Mouse (Mus musculus): Measurements from ENCODE around the gene Dusp11. TPM values are rescaled to one million over a fixed set of nuclear protein-coding genes. Genes with fewer than 3 reads are reported as not detected.
"Not testable (repeated sequence)": the region's sequence is repeated elsewhere in the genome, so short reads cannot be mapped to it uniquely, and the experiment has no call there.

Gene Dusp11
- polyA plus RNA-seq (2015; fragmentation: Nextera tagmentation; extraction: Ambion mirVana), result 29.0 and 40.3 TPM in 2 replicates

- WGBS (ENCODE audit: insufficient replicate concordance), result under 1% methylated on average over 70 of the region's 70 CpGs
- DNase-seq, result peak; percentile 89
- peaks cover 26% of the 10 kb centered on the region for H3K36me3 ChIP-seq
- peak; percentile 94 for ATAC-seq (ENCODE audit: low read depth)
- H3K27ac ChIP-seq, result peak within 1 kb of the TSS; percentile 100
- H3K9me3 ChIP-seq (replicated peaks), result no peaks in the 10 kb centered on the region
- H3K4me2 ChIP-seq, result peak within 1 kb of the TSS; percentile 88
- H3K9ac ChIP-seq, result peak within 1 kb of the TSS; percentile 90
- H3K4me3 ChIP-seq (replicated peaks), result peak within 1 kb of the TSS; percentile 78
- no peaks in the 10 kb centered on the region for H3K27me3 ChIP-seq
- peaks cover 24% of the 10 kb centered on the region for H3K4me1 ChIP-seq (replicated peaks)
These were observed at the start of gene Dusp11 for GRCm38 (mm10) chr6:85961101-85962091. Gene Dusp11 (minus strand): TSS chr6:85961667.

GRCm38 (mm10) chr6:86009980-86010379, 48.5 kb upstream of the Dusp11 start:
- Histone ChIP-seq H3K4me1 (replicated peaks) (no peaks in the 10 kb centered on the region), H3K4me2 (no peak overlapping the region), H3K9ac (no peak overlapping the region), H3K36me3 (no peaks in the 10 kb centered on the region), H3K27me3 (peaks cover 3% of the 10 kb centered on the region; the same call in 1 of the 2 replicates), H3K27ac (no peak overlapping the region), H3K4me3 (replicated peaks) (no peak overlapping the region), H3K9me3 (replicated peaks) (no peaks in the 10 kb centered on the region)
- DNase-seq (no peak), ATAC-seq (ENCODE audit: low read depth) (peak; percentile 43; the same call in 1 of the 2 replicates)
- WGBS (ENCODE audit: insufficient replicate concordance), result 15% methylated on average over 4 of the region's 4 CpGs

GRCm38 (mm10) chr6:86004271-86005148, 43.0 kb upstream of the Dusp11 start:
- Histone ChIP-seq H3K9me3 (replicated peaks) (no peaks in the 10 kb centered on the region), H3K36me3 (no peaks in the 10 kb centered on the region), H3K4me3 (replicated peaks) (peak overlapping the region; percentile 7; the same call in 1 of the 2 replicates), H3K4me2 (peak overlapping the region; percentile 49), H3K4me1 (replicated peaks) (no peaks in the 10 kb centered on the region; the same call in 1 of the 2 replicates), H3K27ac (no peak overlapping the region), H3K27me3 (no peaks in the 10 kb centered on the region; the same call in 1 of the 2 replicates), H3K9ac (no peak overlapping the region; the same call in 1 of the 2 replicates)
- WGBS (ENCODE audit: insufficient replicate concordance), result 12% methylated on average over 18 of the region's 18 CpGs
- ATAC-seq (ENCODE audit: low read depth), result peak; percentile 86
- DNase-seq, result peak; percentile 77

- Histone ChIP-seq H3K4me2 (no peak overlapping the region), H3K27me3 (no peaks in the 10 kb centered on the region; the same call in 1 of the 2 replicates), H3K4me3 (replicated peaks) (no peak overlapping the region), H3K36me3 (no peaks in the 10 kb centered on the region), H3K4me1 (replicated peaks) (no peaks in the 10 kb centered on the region; the same call in 1 of the 2 replicates), H3K27ac (no peak overlapping the region), H3K9ac (no peak overlapping the region), H3K9me3 (replicated peaks) (no peaks in the 10 kb centered on the region)
- WGBS (ENCODE audit: insufficient replicate concordance), result 65% methylated on average over 18 of the region's 18 CpGs
- ATAC-seq (ENCODE audit: low read depth) (no peak), DNase-seq (peak; percentile 52)
These were observed 42.0 kb upstream of the Dusp11 start for GRCm38 (mm10) chr6:86003405-86003925.

- not testable (repeated sequence) for DNase-seq; H3K9ac ChIP-seq; H3K9me3 ChIP-seq (replicated peaks); H3K4me1 ChIP-seq (replicated peaks); H3K27me3 ChIP-seq; H3K4me2 ChIP-seq; H3K36me3 ChIP-seq; ATAC-seq (ENCODE audit: low read depth); H3K27ac ChIP-seq; H3K4me3 ChIP-seq (replicated peaks)
- 71% methylated on average over 5 of the region's 5 CpGs for WGBS (ENCODE audit: insufficient replicate concordance)
These were observed 29.3 kb upstream of the Dusp11 start for GRCm38 (mm10) chr6:85990774-85991173.

- not testable (repeated sequence) for ATAC-seq (ENCODE audit: low read depth); H3K4me2 ChIP-seq; H3K9me3 ChIP-seq (replicated peaks); H3K4me1 ChIP-seq (replicated peaks); H3K4me3 ChIP-seq (replicated peaks); H3K27ac ChIP-seq; H3K36me3 ChIP-seq; H3K9ac ChIP-seq; H3K27me3 ChIP-seq; DNase-seq
- 55% methylated on average over 5 of the region's 5 CpGs for WGBS (ENCODE audit: insufficient replicate concordance)
These were observed 28.1 kb upstream of the Dusp11 start for GRCm38 (mm10) chr6:85989570-85989969.

DNA sequence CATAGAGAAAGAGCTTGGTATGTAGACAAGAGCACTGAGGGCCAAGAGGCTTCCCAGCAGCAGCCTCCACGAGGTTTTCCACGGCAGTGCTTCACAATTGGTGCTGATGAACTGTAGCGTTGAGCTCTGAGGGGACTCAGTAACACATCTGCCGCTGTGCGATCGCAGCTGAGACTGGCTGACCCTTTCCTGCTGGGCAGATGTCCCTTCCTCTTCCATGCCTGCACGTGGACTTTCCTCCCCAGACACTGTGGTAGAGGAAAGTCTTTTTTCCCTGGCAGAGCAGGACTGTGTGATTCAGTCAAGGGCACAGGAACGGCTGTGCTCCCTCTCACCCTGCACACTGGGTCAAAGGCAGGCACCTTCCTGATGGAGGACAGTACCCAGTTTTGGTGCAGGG, 22.9 kb upstream of the Dusp11 start:
- no peak overlapping the region for H3K4me2 ChIP-seq
- ATAC-seq (ENCODE audit: low read depth) (no peak), DNase-seq (no peak)
- H3K27me3 ChIP-seq, result no peaks in the 10 kb centered on the region
- 67% methylated on average over 8 of the region's 8 CpGs for WGBS (ENCODE audit: insufficient replicate concordance)
- no peaks in the 10 kb centered on the region for H3K4me1 ChIP-seq (replicated peaks)
- no peaks in the 10 kb centered on the region for H3K36me3 ChIP-seq
- no peak overlapping the region for H3K9ac ChIP-seq
- no peaks in the 10 kb centered on the region for H3K9me3 ChIP-seq (replicated peaks)
- no peak overlapping the region for H3K27ac ChIP-seq
- no peak overlapping the region for H3K4me3 ChIP-seq (replicated peaks)

GRCm38 (mm10) chr6:85978736-85979135, 17.3 kb upstream of the Dusp11 start:
- H3K4me1 ChIP-seq (replicated peaks), result peaks cover 12% of the 10 kb centered on the region
- H3K27ac ChIP-seq; H3K36me3 ChIP-seq; H3K9me3 ChIP-seq (replicated peaks); H3K9ac ChIP-seq; H3K27me3 ChIP-seq; H3K4me2 ChIP-seq; DNase-seq; H3K4me3 ChIP-seq (replicated peaks); ATAC-seq (ENCODE audit: low read depth): not testable (repeated sequence)
- 59% methylated on average over 4 of the region's 4 CpGs for WGBS (ENCODE audit: insufficient replicate concordance)

DNA sequence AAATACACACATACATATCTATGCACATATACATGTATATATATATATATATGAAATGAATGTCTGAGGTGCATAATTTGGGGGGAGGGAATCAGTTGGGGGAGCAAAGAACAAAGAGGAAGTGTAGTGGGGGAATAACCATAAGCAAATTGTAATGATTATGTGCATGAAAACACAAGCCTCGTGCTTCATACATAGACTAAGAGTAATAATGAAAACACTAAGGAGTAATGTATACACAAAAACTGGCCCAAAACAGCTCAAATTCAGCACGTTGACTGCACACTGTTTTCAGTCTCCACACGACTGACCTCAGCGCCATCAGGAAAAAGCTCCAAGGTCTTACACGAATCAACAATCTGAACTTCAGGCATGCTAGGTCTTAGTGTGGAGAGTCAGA, 14.8 kb upstream of the Dusp11 start:
- Histone ChIP-seq H3K4me3 (replicated peaks) (no peak overlapping the region), H3K9me3 (replicated peaks) (no peaks in the 10 kb centered on the region), H3K36me3 (no peaks in the 10 kb centered on the region), H3K9ac (no peak overlapping the region), H3K4me1 (replicated peaks) (peaks cover 12% of the 10 kb centered on the region), H3K27me3 (no peaks in the 10 kb centered on the region), H3K27ac (no peak overlapping the region), H3K4me2 (no peak overlapping the region)
- WGBS (ENCODE audit: insufficient replicate concordance), result 66% methylated on average over 5 of the region's 5 CpGs
- ATAC-seq (ENCODE audit: low read depth) (no peak), DNase-seq (no peak)

- H3K27ac ChIP-seq, result no peak overlapping the region
- H3K36me3 ChIP-seq, result no peaks in the 10 kb centered on the region
- 64% methylated on average over 1 of the region's 1 CpGs for WGBS (ENCODE audit: insufficient replicate concordance)
- ATAC-seq (ENCODE audit: low read depth) (no peak), DNase-seq (no peak)
- H3K27me3 ChIP-seq, result no peaks in the 10 kb centered on the region
- H3K4me1 ChIP-seq (replicated peaks), result peaks cover 12% of the 10 kb centered on the region
- H3K9ac ChIP-seq, result no peak overlapping the region
- no peaks in the 10 kb centered on the region for H3K9me3 ChIP-seq (replicated peaks)
- no peak overlapping the region for H3K4me3 ChIP-seq (replicated peaks)
- no peak overlapping the region for H3K4me2 ChIP-seq
These were observed 14.3 kb upstream of the Dusp11 start for GRCm38 (mm10) chr6:85975761-85976160.
